Mouse (Mus musculus) CH12.LX (cell line): ENCODE measurements around the gene Add1. TPM values are rescaled to one million over a fixed set of nuclear protein-coding genes. Genes with fewer than 3 reads are reported as not detected.

Experiments
- DNase-seq: peaks from one replicate; pipeline ENCODE4 v3.0.0-alpha.2; 2013; ENCODE audit errors: extremely low read depth
- H3K27ac ChIP-seq: 2 replicates; pipeline ENCODE4 v1.5.1; 2012; ENCODE audit warnings: low read depth, mild to moderate bottlenecking, control low read depth, moderate library complexity; ENCODE audit not compliant: insufficient read depth
- H3K27me3 ChIP-seq: replicated peaks from 2 replicates; pipeline ENCODE3; 2012; ENCODE audit warnings: inconsistent platforms
- H3K36me3 ChIP-seq, 2 experiments: replicated peaks in 1 of 2; 2 replicates each; pipeline versions ENCODE3 to v1.6.1; 2012; ENCODE audit warnings: inconsistent platforms in 1 of 2, low read length in 1 of 2, mild to moderate bottlenecking in 1 of 2, mixed read lengths in 1 of 2, moderate library complexity in 1 of 2; ENCODE audit not compliant: control insufficient read depth in 1 of 2, insufficient read depth in 1 of 2
- H3K4me1 ChIP-seq, 2 experiments: 2 replicates each; pipeline ENCODE4 v1.6.1; 2012; ENCODE audit warnings: inconsistent platforms in 1 of 2, moderate library complexity in 1 of 2; ENCODE audit not compliant: insufficient read depth in 2 of 2, control insufficient read depth in 1 of 2
- H3K4me2 ChIP-seq: 2 replicates; pipeline ENCODE4 v1.6.1; 2012; ENCODE audit warnings: low read depth, mild to moderate bottlenecking, control low read depth; ENCODE audit not compliant: poor library complexity, insufficient read depth, severe bottlenecking
- H3K4me3 ChIP-seq, 3 experiments: fragments of 150-350 bp in 1 of 3; sonication (generic) in 1 of 3; replicated peaks in 1 of 3; 2 replicates each; pipeline versions ENCODE3 to v1.5.1; 2011 to 2012; ENCODE audit warnings: low read depth in 2 of 3, low read length in 2 of 3, mild to moderate bottlenecking in 2 of 3, moderate library complexity in 2 of 3, control low read depth in 1 of 3, improper control_type of control experiment in 1 of 3, inconsistent platforms in 1 of 3, mixed read lengths in 1 of 3; ENCODE audit not compliant: poor library complexity in 1 of 3
- H3K79me2 ChIP-seq: replicated peaks from 2 replicates; pipeline ENCODE4 v1.6.1; 2012; ENCODE audit warnings: mild to moderate bottlenecking, moderate library complexity; ENCODE audit not compliant: control insufficient read depth, poor library complexity, insufficient read depth, severe bottlenecking; ENCODE audit errors: extremely low read depth
- H3K9ac ChIP-seq: 2 replicates; pipeline ENCODE4 v1.6.1; 2012; ENCODE audit warnings: low read depth, mild to moderate bottlenecking, control low read depth, moderate library complexity; ENCODE audit not compliant: insufficient read depth
- H3K9me3 ChIP-seq: replicated peaks from 2 replicates; pipeline ENCODE3; 2012; ENCODE audit warnings: low read length, inconsistent platforms, mixed read lengths
- CHD1 ChIP-seq: IDR thresholded peaks from 2 replicates; pipeline ENCODE4 v1.6.1; 2012; ENCODE audit warnings: low read depth, low read length, improper control_type of control experiment, inconsistent platforms
- CTCF ChIP-seq, 2 experiments: IDR thresholded peaks in 1 of 2; conservative IDR thresholded peaks in 1 of 2; 2 replicates each; pipeline ENCODE4 v1.5.1; 2011 to 2012; ENCODE audit warnings: low read depth in 2 of 2, low read length in 2 of 2, improper control_type of control experiment in 1 of 2, inconsistent platforms in 1 of 2, mild to moderate bottlenecking in 1 of 2, moderate library complexity in 1 of 2
- E2F4 ChIP-seq: IDR thresholded peaks from 2 replicates; pipeline ENCODE4 v1.6.1; 2011; ENCODE audit warnings: low read depth, low read length, improper control_type of control experiment; ENCODE audit not compliant: insufficient replicate concordance
- ELF1 ChIP-seq: IDR thresholded peaks from 2 replicates; pipeline ENCODE4 v1.6.1; 2014; ENCODE audit warnings: low read depth, mild to moderate bottlenecking, inconsistent platforms, low read length, improper control_type of control experiment
- EP300 ChIP-seq: IDR thresholded peaks from 2 replicates; pipeline ENCODE4 v1.6.1; 2011; ENCODE audit warnings: low read length, improper control_type of control experiment
- GABPA ChIP-seq: IDR thresholded peaks from 2 replicates; pipeline ENCODE4 v1.6.1; 2012; ENCODE audit warnings: low read depth, low read length, improper control_type of control experiment, inconsistent platforms; ENCODE audit not compliant: insufficient replicate concordance
- HCFC1 ChIP-seq: IDR thresholded peaks from 2 replicates; pipeline ENCODE4 v1.6.1; 2012; ENCODE audit warnings: low read depth, mild to moderate bottlenecking, inconsistent platforms, low read length, improper control_type of control experiment
- IRF4 ChIP-seq: IDR thresholded peaks from 2 replicates; pipeline ENCODE4 v1.6.1; 2014; ENCODE audit warnings: low read depth, mild to moderate bottlenecking, inconsistent platforms, low read length, improper control_type of control experiment
- JUN ChIP-seq: IDR thresholded peaks from 2 replicates; pipeline ENCODE4 v1.6.1; 2011; ENCODE audit warnings: low read depth, mild to moderate bottlenecking, low read length, improper control_type of control experiment, moderate library complexity; ENCODE audit not compliant: insufficient read depth
- KAT2A ChIP-seq: IDR thresholded peaks from 2 replicates; pipeline ENCODE4 v1.6.1; 2012; ENCODE audit warnings: low read length, improper control_type of control experiment, inconsistent platforms; ENCODE audit not compliant: insufficient replicate concordance
- MAFK ChIP-seq: IDR thresholded peaks from 2 replicates; pipeline ENCODE4 v1.6.1; 2011; ENCODE audit warnings: low read length, improper control_type of control experiment; ENCODE audit not compliant: insufficient replicate concordance
- MAX ChIP-seq: IDR thresholded peaks from 2 replicates; pipeline ENCODE4 v1.6.1; 2011; ENCODE audit warnings: low read length, improper control_type of control experiment
- MAZ ChIP-seq: IDR thresholded peaks from 2 replicates; pipeline ENCODE4 v1.6.1; 2012; ENCODE audit warnings: low read depth, mild to moderate bottlenecking, inconsistent platforms, low read length, improper control_type of control experiment, moderate library complexity
- MXI1 ChIP-seq: IDR thresholded peaks from 2 replicates; pipeline ENCODE4 v1.6.1; 2011; ENCODE audit warnings: mild to moderate bottlenecking, low read depth, low read length, improper control_type of control experiment
- MYC ChIP-seq: IDR thresholded peaks from 2 replicates; pipeline ENCODE4 v1.6.1; 2011; ENCODE audit warnings: low read depth, mild to moderate bottlenecking, improper control_type of control experiment, low read length
- NELFE ChIP-seq: IDR thresholded peaks from 2 replicates; pipeline ENCODE4 v1.6.1; 2011; ENCODE audit warnings: low read depth, low read length, improper control_type of control experiment
- POLR2A ChIP-seq: IDR thresholded peaks from 2 replicates; pipeline ENCODE4 v1.6.1; 2011; ENCODE audit warnings: low read depth, mild to moderate bottlenecking, improper control_type of control experiment, low read length
- POLR2AphosphoS2 ChIP-seq: IDR thresholded peaks from 2 replicates; pipeline ENCODE4 v1.6.1; 2011; ENCODE audit warnings: low read depth, low read length, improper control_type of control experiment
- RAD21 ChIP-seq: IDR thresholded peaks from 2 replicates; pipeline ENCODE4 v1.6.1; 2011; ENCODE audit warnings: low read depth, mild to moderate bottlenecking, low read length, improper control_type of control experiment, moderate library complexity
- RCOR1 ChIP-seq: conservative IDR thresholded peaks from 2 replicates; pipeline ENCODE4 v1.6.1; 2012; ENCODE audit warnings: low read depth, mild to moderate bottlenecking, inconsistent platforms, low read length, improper control_type of control experiment
- SIN3A ChIP-seq: IDR thresholded peaks from 2 replicates; pipeline ENCODE4 v1.6.1; 2012; ENCODE audit warnings: low read length, improper control_type of control experiment, inconsistent platforms
- SMC3 ChIP-seq: IDR thresholded peaks from 2 replicates; pipeline ENCODE4 v1.6.1; 2011; ENCODE audit warnings: low read depth, low read length, improper control_type of control experiment
- TCF12 ChIP-seq: IDR thresholded peaks from 2 replicates; pipeline ENCODE4 v1.6.1; 2014; ENCODE audit warnings: low read depth, mild to moderate bottlenecking, inconsistent platforms, low read length, improper control_type of control experiment
- USF1 ChIP-seq: IDR thresholded peaks from 2 replicates; pipeline ENCODE4 v1.6.1; 2014; ENCODE audit warnings: low read depth, mild to moderate bottlenecking, inconsistent platforms, low read length, improper control_type of control experiment
- USF2 ChIP-seq: conservative IDR thresholded peaks from 2 replicates; pipeline ENCODE4 v1.6.1; 2011; ENCODE audit warnings: low read depth, low read length, improper control_type of control experiment
- ZC3H11A ChIP-seq: IDR thresholded peaks from 2 replicates; pipeline ENCODE4 v1.6.1; 2012; ENCODE audit warnings: low read depth, mild to moderate bottlenecking, inconsistent platforms, low read length, improper control_type of control experiment
- ZNF384 ChIP-seq: IDR thresholded peaks from 2 replicates; pipeline ENCODE4 v1.6.1; 2012; ENCODE audit warnings: low read depth, low read length, improper control_type of control experiment, inconsistent platforms
- dilution Hi-C: fragments of 300-500 bp; cut with MboI; formaldehyde crosslinking; loops from 2 replicates; pipeline ENCODE4 v1.14.3; 2020; ENCODE audit warnings: low sequenced_read_pairs; ENCODE audit not compliant: extremely low pct_unique_long_range_greater_than_20kb, extremely low pct_ligation_motif_present
- in situ Hi-C: fragments of 300-500 bp; cut with MboI; formaldehyde crosslinking; loops from 3 replicates; pipeline ENCODE4 v1.14.3; 2019; ENCODE audit warnings: low sequenced_read_pairs, low pct_ligation_motif_present, low pct_unique_long_range_greater_than_20kb, mixed read lengths
- polyA plus RNA-seq: library from polyadenylated mRNA; unstranded; fragments of >175 nt; gene quantifications from 2 replicates; pipeline ENCODE4 v1.2.1, GENCODE M21; 2012; ENCODE audit warnings: low read depth; ENCODE audit not compliant: insufficient read length
- total RNA-seq, 2 experiments: library from RNA; depleted of rRNA; stranded (reverse); fragments of 300-350 nt in 1 of 2; fragments of >200 nt in 1 of 2; gene quantifications; 2 replicates each; pipeline ENCODE4 v1.2.3; 2012 to 2014

Add1 gene
- total and polyA plus RNA-seq, 3 experiments, result 28.1 to 46.0 (median 45.0) TPM

- H3K36me3 ChIP-seq, result peaks cover 0 to 4% of the 10 kb centered on the region in 2 experiments
- DNase-seq, result no peak
- H3K4me2 ChIP-seq, result no peak overlapping the region
- no peaks in the 10 kb centered on the region for H3K9me3 ChIP-seq
- no peak overlapping the region for H3K4me3 ChIP-seq
- in situ Hi-C loops (loop anchor here (25.0 kb wide), 1 partner anchor 498 kb away; the partner anchor contains the start of gene Hgfac), dilution Hi-C loops (no loop called here)
- TF ChIP-seq NELFE (no peak), ZNF384 (no peak), E2F4 (no peak), USF2 (no peak), CHD1 (no peak), SMC3 (no peak), RCOR1 (no peak), IRF4 (no peak), EP300 (no peak), SIN3A (no peak), GABPA (no peak), USF1 (no peak), MXI1 (no peak), MAZ (no peak), TCF12 (no peak), MAX (no peak), POLR2AphosphoS2 (no peak)
- H3K27ac ChIP-seq, result no peak overlapping the region
- 0 out of 2 replicates have a peak, but pooled peaks cover under 1% of the 10 kb centered on the region for H3K79me2 ChIP-seq
- no peak overlapping the region for H3K9ac ChIP-seq
- peaks cover 16 to 40% of the 10 kb centered on the region in 2 experiments for H3K4me1 ChIP-seq
- no peaks in the 10 kb centered on the region for H3K27me3 ChIP-seq
These were observed 34.3 kb upstream of the Add1 start for GRCm38 (mm10) chr5:34539121-34539520.

- H3K27ac ChIP-seq, result no peak overlapping the region
- peaks cover 20 to 54% of the 10 kb centered on the region in 2 experiments for H3K4me1 ChIP-seq
- H3K4me3 ChIP-seq, result no peak overlapping the region
- peaks cover 4% of the 10 kb centered on the region; the same call in 1 of the 2 replicates for H3K79me2 ChIP-seq
- H3K9ac ChIP-seq, result no peak overlapping the region
- H3K9me3 ChIP-seq, result peaks cover 5% of the 10 kb centered on the region
- in situ Hi-C loops (loop anchor here (25.0 kb wide), 1 partner anchor 495 kb away; the partner anchor contains the start of gene Hgfac), dilution Hi-C loops (no loop called here)
- H3K27me3 ChIP-seq, result no peaks in the 10 kb centered on the region
- no peak for DNase-seq
- no peak for TF ChIP-seq RCOR1
- TF ChIP-seq CTCF (conservative IDR thresholded peaks at IDR 0.05 in 1 of 2, IDR thresholded peaks at IDR 0.05 in 1 of 2; ENCODE audit: low read depth in 2 of 2, low read length in 2 of 2), result no peak
- no peak for TF ChIP-seq ZC3H11A
- TF ChIP-seq JUN, result no peak
- TF ChIP-seq KAT2A, result no peak
- no peak for TF ChIP-seq ELF1
- TF ChIP-seq USF1, result no peak
- no peak for TF ChIP-seq CHD1
- TF ChIP-seq MYC, result no peak
- TF ChIP-seq RAD21, result no peak
- no peak for TF ChIP-seq IRF4
- TF ChIP-seq EP300, result no peak
- TF ChIP-seq HCFC1, result no peak
- no peak for TF ChIP-seq MAFK
- TF ChIP-seq MAZ, result no peak
- TF ChIP-seq POLR2A, result no peak
- no peak overlapping the region for H3K4me2 ChIP-seq
- H3K36me3 ChIP-seq, result peaks cover 9 to 25% of the 10 kb centered on the region in 2 experiments
These were observed 31.3 kb upstream of the Add1 start for GRCm38 (mm10) chr5:34542166-34542565.
